Mouse (Mus musculus) ES-E14 (cell line): ENCODE results near the gene Wdr34. TPM values are rescaled to one million over a fixed set of nuclear protein-coding genes. Genes with fewer than 3 reads are reported as not detected.
A peak's percentile ranks its signal among the peaks of the same experiment; 100 is the strongest.

ENCODE experiments used
- DNase-seq: peaks from one replicate; pipeline ENCODE4 v3.0.0-alpha.2; 2013; ENCODE audit warnings: low read depth, low spot score
- H3K27ac ChIP-seq: 2 replicates; pipeline ENCODE4 v1.5.1; 2012; ENCODE audit warnings: low read depth, mild to moderate bottlenecking, low read length, moderate library complexity, mixed read lengths; ENCODE audit not compliant: poor library complexity, insufficient read depth, severe bottlenecking
- H3K36me3 ChIP-seq: 2 replicates; pipeline ENCODE4 v1.6.1; 2012; ENCODE audit warnings: mild to moderate bottlenecking, low read length, moderate library complexity, mixed read lengths; ENCODE audit not compliant: control insufficient read depth, poor library complexity, insufficient read depth, severe bottlenecking
- H3K4me1 ChIP-seq, 2 experiments: fragments of 150-350 bp in 1 of 2; sonication (generic) in 1 of 2; 2 replicates each; pipeline ENCODE4 v1.6.1; 2012; ENCODE audit warnings: low read length in 2 of 2, mild to moderate bottlenecking in 1 of 2, mixed read lengths in 1 of 2; ENCODE audit not compliant: control insufficient read depth in 2 of 2, insufficient read depth in 2 of 2, poor library complexity in 1 of 2
- H3K4me3 ChIP-seq, 2 experiments: fragments of 150-350 bp in 1 of 2; sonication (generic) in 1 of 2; 2 replicates each; pipeline ENCODE4 v1.5.1; 2012; ENCODE audit warnings: low read length in 2 of 2, low read depth in 1 of 2, mild to moderate bottlenecking in 1 of 2, mixed read lengths in 1 of 2; ENCODE audit not compliant: insufficient read depth in 1 of 2, poor library complexity in 1 of 2, severe bottlenecking in 1 of 2
- H3K9ac ChIP-seq: 2 replicates; pipeline ENCODE4 v1.6.1; 2012; ENCODE audit warnings: low read depth, mild to moderate bottlenecking, low read length, mixed read lengths; ENCODE audit not compliant: poor library complexity, insufficient read depth, severe bottlenecking
- H3K9me3 ChIP-seq: fragments of 150-350 bp; sonication (generic); 2 replicates; pipeline ENCODE4 v1.6.1; 2012; ENCODE audit warnings: low read depth, mild to moderate bottlenecking, low read length; ENCODE audit not compliant: control insufficient read depth, insufficient read depth
- CHD2 ChIP-seq: IDR thresholded peaks from 2 replicates; pipeline ENCODE4 v1.6.1; 2014; ENCODE audit warnings: mild to moderate bottlenecking, low read depth, low read length, inconsistent platforms
- HCFC1 ChIP-seq: IDR thresholded peaks from 2 replicates; pipeline ENCODE4 v1.6.1; 2012; ENCODE audit warnings: low read length, inconsistent platforms, borderline replicate concordance; ENCODE audit not compliant: insufficient read depth
- MAFK ChIP-seq: IDR thresholded peaks from 2 replicates; pipeline ENCODE4 v1.6.1; 2014; ENCODE audit warnings: mild to moderate bottlenecking, low read depth, low read length, inconsistent platforms; ENCODE audit not compliant: insufficient read depth
- ZC3H11A ChIP-seq: IDR thresholded peaks from 2 replicates; pipeline ENCODE4 v1.6.1; 2012; ENCODE audit warnings: low read depth, mild to moderate bottlenecking, inconsistent platforms, low read length, borderline replicate concordance
- ZNF384 ChIP-seq: IDR thresholded peaks from 2 replicates; pipeline ENCODE4 v1.6.1; 2012; ENCODE audit warnings: low read depth, low read length, inconsistent platforms
- in situ Hi-C, 2 experiments: fragments of 600-800 bp; cut with MboI; formaldehyde crosslinking; loops; one replicate each; pipeline ENCODE4 v1.15.1; 2025; ENCODE audit warnings: low sequenced_read_pairs in 2 of 2, inconsistent platforms in 1 of 2; ENCODE audit not compliant: unreplicated experiment in 2 of 2
- total RNA-seq: library from RNA; depleted of rRNA; stranded (reverse); fragments of 300-350 nt; gene quantifications from 2 replicates; pipeline ENCODE4 v1.2.3, GENCODE M21; 2012

Wdr34 gene
- total RNA-seq, 1 experiment: 22.6 TPM

- no peak overlapping the region for H3K27ac ChIP-seq
- H3K4me3 ChIP-seq: no peak overlapping the region
- H3K4me1 ChIP-seq: peaks cover 3 to 14% of the 10 kb centered on the region in 2 experiments; a peak in 2 of 4 replicates
- no peak overlapping the region for H3K9ac ChIP-seq
- no peaks in the 10 kb centered on the region for H3K9me3 ChIP-seq
- TF ChIP-seq CHD2 (no peak), MAFK (no peak), HCFC1 (no peak), ZC3H11A (no peak), ZNF384 (no peak)
- peaks cover 2% of the 10 kb centered on the region; the same call in 1 of the 2 replicates for H3K36me3 ChIP-seq
- in situ Hi-C loops: no loop called here
- no peak for DNase-seq
These were observed 35.4 kb upstream of the Wdr34 start for GRCm38 (mm10) chr2:30084113-30084512.

- peak overlapping the region; percentile 14 for H3K9ac ChIP-seq
- H3K27ac ChIP-seq: no peak overlapping the region
- no peak for DNase-seq
- in situ Hi-C loops: no loop called here
- no peaks in the 10 kb centered on the region for H3K36me3 ChIP-seq
- TF ChIP-seq MAFK (no peak), ZNF384 (no peak), ZC3H11A (no peak), HCFC1 (no peak), CHD2 (no peak)
- peaks cover 3 to 15% of the 10 kb centered on the region in 2 experiments; a peak in 3 of 4 replicates for H3K4me1 ChIP-seq
- no peaks in the 10 kb centered on the region for H3K9me3 ChIP-seq
- H3K4me3 ChIP-seq: 0 out of 4 replicates have a peak overlapping the region, but pooled peaks of 1 of the 2 experiments have one; percentile 21
These were observed 31.6 kb upstream of the Wdr34 start for GRCm38 (mm10) chr2:30080181-30080800.

- H3K4me1 ChIP-seq: peaks cover 0 to 10% of the 10 kb centered on the region in 2 experiments; a peak in 2 of 4 replicates
- in situ Hi-C loops: no loop called here
- no peak for TF ChIP-seq CHD2
- no peak for TF ChIP-seq MAFK
- no peak for TF ChIP-seq ZC3H11A
- TF ChIP-seq HCFC1: no peak
- TF ChIP-seq ZNF384: no peak
- peak overlapping the region; percentile 32 for H3K9ac ChIP-seq
- peaks cover 2% of the 10 kb centered on the region; the same call in 1 of the 2 replicates for H3K36me3 ChIP-seq
- H3K4me3 ChIP-seq: peak overlapping the region; percentile 70 to 78; a peak in 2 of 4 replicates
- H3K27ac ChIP-seq: no peak overlapping the region
- DNase-seq: no peak
- H3K9me3 ChIP-seq: no peaks in the 10 kb centered on the region
These were observed 30.1 kb upstream of the Wdr34 start for GRCm38 (mm10) chr2:30078760-30079159.

GRCm38 (mm10) chr2:30078349-30078712, 29.6 kb upstream of the Wdr34 start:
- H3K4me1 ChIP-seq: peaks cover 0 to 10% of the 10 kb centered on the region in 2 experiments; a peak in 2 of 4 replicates
- no peak for DNase-seq

More at GRCm38 (mm10) chr2:30078349-30078712, 29.6 kb upstream of the Wdr34 start:
- Histone ChIP-seq H3K4me3 (peak overlapping the region; percentile 70 to 78), H3K9me3 (no peaks in the 10 kb centered on the region), H3K9ac (peak overlapping the region; percentile 32), H3K36me3 (peaks cover 2% of the 10 kb centered on the region; the same call in 1 of the 2 replicates), H3K27ac (no peak overlapping the region; the same call in 1 of the 2 replicates)
- in situ Hi-C loops: no loop called here
- TF ChIP-seq ZC3H11A (no peak), ZNF384 (no peak), CHD2 (no peak), HCFC1 (no peak), MAFK (no peak)
